Mouse (Mus musculus): ENCODE data around the gene Lrrn2. TPM values are rescaled to one million over a fixed set of nuclear protein-coding genes. Genes with fewer than 3 reads are reported as not detected.

Lrrn2 gene
- polyA plus RNA-seq (2012; fragmentation: generic; extraction: Trizol) = 0.17 TPM

- Histone ChIP-seq H3K4me3 (no peak within 1 kb of the TSS), H3K79me2 (ENCODE audit: control insufficient read depth, insufficient read depth) (no peaks in the 10 kb centered on the region), H3K36me3 (ENCODE audit: control insufficient read depth, insufficient read depth) (no peaks in the 10 kb centered on the region), H3K4me2 (ENCODE audit: low read depth) (no peak within 1 kb of the TSS), H3ac (ENCODE audit: control insufficient read depth, insufficient read length) (no peak within 1 kb of the TSS), H3K27me3 (ENCODE audit: control insufficient read depth, insufficient read depth, insufficient read length) (peaks cover 67% of the 10 kb centered on the region)
- TF ChIP-seq POLR2AphosphoS2 (IDR thresholded peaks at IDR 0.05; ENCODE audit: insufficient read length, low read depth) = no peak
- no peak for TF ChIP-seq SRF (IDR thresholded peaks at IDR 0.05; ENCODE audit: control insufficient read depth, insufficient read length, low read depth)
- no peak for TF ChIP-seq TCF12 (IDR thresholded peaks at IDR 0.05; ENCODE audit: insufficient read depth, poor library complexity, severe bottlenecking)
- TF ChIP-seq MYOG (IDR thresholded peaks at IDR 0.05; ENCODE audit: control insufficient read depth in 1 of 3, insufficient read depth in 1 of 3, insufficient read length in 2 of 3, low read depth in 2 of 3) = no peak
- no peak for TF ChIP-seq REST (IDR thresholded peaks at IDR 0.05; ENCODE audit: insufficient read depth, insufficient read length)
- no peak for TF ChIP-seq E2F4 (IDR thresholded peaks at IDR 0.05; ENCODE audit: insufficient read depth)
- TF ChIP-seq POLR2A (IDR thresholded peaks at IDR 0.05; ENCODE audit: insufficient read length, low read depth) = no peak
- no peak for TF ChIP-seq CEBPB (IDR thresholded peaks at IDR 0.05; ENCODE audit: insufficient read depth, poor library complexity, severe bottlenecking)
- no peak for TF ChIP-seq USF1 (IDR thresholded peaks at IDR 0.05; ENCODE audit: low read depth)
- no peak for TF ChIP-seq TCF3 (IDR thresholded peaks at IDR 0.05; ENCODE audit: insufficient read length, low read depth)
- no peak for TF ChIP-seq MAX (IDR thresholded peaks at IDR 0.05; ENCODE audit: low read depth)
- no peak for TF ChIP-seq MYOD1 (IDR thresholded peaks at IDR 0.05; ENCODE audit: control insufficient read depth in 1 of 3, insufficient read length in 2 of 3, low read depth in 2 of 3)
Measured at GRCm38 (mm10) chr1:132880161-132881005, at the start of gene Lrrn2. TSS of gene Lrrn2 (plus strand) at chr1:132880273.

DNA sequence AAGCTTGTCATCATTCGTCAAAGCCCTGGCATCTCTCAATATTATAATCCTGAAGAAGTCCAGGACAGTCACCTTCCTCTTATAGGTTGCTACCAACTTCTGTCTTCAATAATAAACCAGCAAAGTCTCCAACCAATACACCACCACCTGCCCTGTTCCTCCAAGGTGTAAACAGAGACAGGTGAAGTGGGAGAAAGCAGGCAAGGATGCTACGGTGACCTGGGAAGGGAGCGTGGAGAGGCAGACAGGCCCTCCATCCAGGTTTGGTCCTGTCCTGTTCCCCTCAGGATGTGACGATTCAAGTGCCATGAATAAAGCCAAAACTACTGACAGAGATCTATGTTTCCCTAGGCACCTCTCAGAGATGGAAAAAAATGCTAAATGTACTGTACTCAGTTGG is 48.1 kb upstream of the Lrrn2 start:
- no peak overlapping the region for H3ac ChIP-seq (ENCODE audit: control insufficient read depth, insufficient read length)
- no peak overlapping the region for H3K4me3 ChIP-seq
- no peak for TF ChIP-seq POLR2A (IDR thresholded peaks at IDR 0.05; ENCODE audit: insufficient read length, low read depth)
- H3K36me3 ChIP-seq (ENCODE audit: control insufficient read depth, insufficient read depth) = no peaks in the 10 kb centered on the region
- H3K79me2 ChIP-seq (ENCODE audit: control insufficient read depth, insufficient read depth) = no peaks in the 10 kb centered on the region
- no peak overlapping the region for H3K4me2 ChIP-seq (ENCODE audit: low read depth)
- H3K27me3 ChIP-seq (ENCODE audit: control insufficient read depth, insufficient read depth, insufficient read length) = peaks cover 15% of the 10 kb centered on the region

GRCm38 (mm10) chr1:132834037-132834436 is 46.0 kb upstream of the Lrrn2 start:
- TF ChIP-seq MAX (IDR thresholded peaks at IDR 0.05; ENCODE audit: low read depth) (no peak), POLR2A (IDR thresholded peaks at IDR 0.05; ENCODE audit: insufficient read length, low read depth) (no peak), MYOG (IDR thresholded peaks at IDR 0.05; ENCODE audit: control insufficient read depth in 1 of 3, insufficient read depth in 1 of 3, insufficient read length in 2 of 3, low read depth in 2 of 3) (no peak), TCF12 (IDR thresholded peaks at IDR 0.05; ENCODE audit: insufficient read depth, poor library complexity, severe bottlenecking) (no peak), CEBPB (IDR thresholded peaks at IDR 0.05; ENCODE audit: insufficient read depth, poor library complexity, severe bottlenecking) (no peak), E2F4 (IDR thresholded peaks at IDR 0.05; ENCODE audit: insufficient read depth) (no peak), MYOD1 (IDR thresholded peaks at IDR 0.05; ENCODE audit: control insufficient read depth in 1 of 3, insufficient read length in 2 of 3, low read depth in 2 of 3) (no peak), SRF (IDR thresholded peaks at IDR 0.05; ENCODE audit: control insufficient read depth, insufficient read length, low read depth) (no peak), TCF3 (IDR thresholded peaks at IDR 0.05; ENCODE audit: insufficient read length, low read depth) (no peak), USF1 (IDR thresholded peaks at IDR 0.05; ENCODE audit: low read depth) (no peak), POLR2AphosphoS2 (IDR thresholded peaks at IDR 0.05; ENCODE audit: insufficient read length, low read depth) (no peak), REST (IDR thresholded peaks at IDR 0.05; ENCODE audit: insufficient read depth, insufficient read length) (no peak)

GRCm38 (mm10) chr1:132836895-132837294 is 43.2 kb upstream of the Lrrn2 start:
- no peak overlapping the region for H3ac ChIP-seq (ENCODE audit: control insufficient read depth, insufficient read length)
- no peak overlapping the region for H3K4me2 ChIP-seq (ENCODE audit: low read depth)
- no peaks in the 10 kb centered on the region for H3K79me2 ChIP-seq (ENCODE audit: control insufficient read depth, insufficient read depth)
- H3K36me3 ChIP-seq (ENCODE audit: control insufficient read depth, insufficient read depth) = no peaks in the 10 kb centered on the region
- no peaks in the 10 kb centered on the region for H3K27me3 ChIP-seq (ENCODE audit: control insufficient read depth, insufficient read depth, insufficient read length)
- no peak overlapping the region for H3K4me3 ChIP-seq
- no peak for TF ChIP-seq E2F4 (IDR thresholded peaks at IDR 0.05; ENCODE audit: insufficient read depth)
- no peak for TF ChIP-seq TCF3 (IDR thresholded peaks at IDR 0.05; ENCODE audit: insufficient read length, low read depth)
- TF ChIP-seq MYOG (IDR thresholded peaks at IDR 0.05; ENCODE audit: control insufficient read depth in 1 of 3, insufficient read depth in 1 of 3, insufficient read length in 2 of 3, low read depth in 2 of 3) = no peak
- TF ChIP-seq POLR2AphosphoS2 (IDR thresholded peaks at IDR 0.05; ENCODE audit: insufficient read length, low read depth) = no peak
- no peak for TF ChIP-seq REST (IDR thresholded peaks at IDR 0.05; ENCODE audit: insufficient read depth, insufficient read length)
- TF ChIP-seq SRF (IDR thresholded peaks at IDR 0.05; ENCODE audit: control insufficient read depth, insufficient read length, low read depth) = no peak

More at GRCm38 (mm10) chr1:132834037-132834436, 46.0 kb upstream of the Lrrn2 start:
- no peak overlapping the region for H3K4me2 ChIP-seq (ENCODE audit: low read depth)
- peaks cover 4% of the 10 kb centered on the region for H3K27me3 ChIP-seq (ENCODE audit: control insufficient read depth, insufficient read depth, insufficient read length)
- H3K4me3 ChIP-seq = no peak overlapping the region
- H3K36me3 ChIP-seq (ENCODE audit: control insufficient read depth, insufficient read depth) = no peaks in the 10 kb centered on the region
- no peaks in the 10 kb centered on the region for H3K79me2 ChIP-seq (ENCODE audit: control insufficient read depth, insufficient read depth)
- H3ac ChIP-seq (ENCODE audit: control insufficient read depth, insufficient read length) = no peak overlapping the region

- Histone ChIP-seq H3K27me3 (ENCODE audit: control insufficient read depth, insufficient read depth, insufficient read length) (no peaks in the 10 kb centered on the region), H3K36me3 (ENCODE audit: control insufficient read depth, insufficient read depth) (no peaks in the 10 kb centered on the region), H3K4me2 (ENCODE audit: low read depth) (no peak overlapping the region), H3K4me3 (no peak overlapping the region), H3ac (ENCODE audit: control insufficient read depth, insufficient read length) (no peak overlapping the region), H3K79me2 (ENCODE audit: control insufficient read depth, insufficient read depth) (no peaks in the 10 kb centered on the region)
- no peak for TF ChIP-seq TCF3 (IDR thresholded peaks at IDR 0.05; ENCODE audit: insufficient read length, low read depth)
- no peak for TF ChIP-seq USF1 (IDR thresholded peaks at IDR 0.05; ENCODE audit: low read depth)
- no peak for TF ChIP-seq POLR2AphosphoS2 (IDR thresholded peaks at IDR 0.05; ENCODE audit: insufficient read length, low read depth)
- no peak for TF ChIP-seq MYOG (IDR thresholded peaks at IDR 0.05; ENCODE audit: control insufficient read depth in 1 of 3, insufficient read depth in 1 of 3, insufficient read length in 2 of 3, low read depth in 2 of 3)
- TF ChIP-seq MAX (IDR thresholded peaks at IDR 0.05; ENCODE audit: low read depth) = no peak
- TF ChIP-seq SRF (IDR thresholded peaks at IDR 0.05; ENCODE audit: control insufficient read depth, insufficient read length, low read depth) = no peak
Measured at GRCm38 (mm10) chr1:132837691-132838090, 42.4 kb upstream of the Lrrn2 start.

All from myocyte (in vitro differentiated cells).